Mouse (Mus musculus): ENCODE data around the gene S100a1.

Gene S100a1

DNA sequence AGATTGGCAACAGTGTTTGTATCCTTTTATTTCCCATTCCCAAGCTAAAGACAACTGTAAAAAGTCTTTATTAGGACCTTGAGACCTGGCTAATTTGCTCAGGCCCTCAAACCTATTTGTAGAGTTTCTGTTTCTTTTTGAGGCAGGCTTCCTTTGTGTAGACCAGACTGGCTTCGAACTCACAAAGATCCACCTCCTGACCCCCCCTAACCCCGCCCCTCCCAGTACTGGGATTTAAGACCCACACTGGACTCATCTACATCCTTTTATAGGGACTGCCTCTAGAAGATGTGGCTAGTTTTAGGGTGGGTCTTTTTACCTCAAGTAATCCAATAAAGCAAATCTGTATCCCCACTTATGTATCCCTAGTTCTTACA lies 4.5 kb downstream of the S100a1 start:
- DNase-seq (ENCODE audit: low spot score): no peak

- peak; percentile 97 for DNase-seq (ENCODE audit: low spot score)
These were observed 5.0 kb downstream of the S100a1 start, which contains the start of gene Chtop for GRCm38 (mm10) chr3:90508950-90509746. Gene Chtop, minus strand, starts transcription at chr3:90509498.

GRCm38 (mm10) chr3:90508287-90508949 lies 5.8 kb downstream of the S100a1 start:
- no peak for DNase-seq (ENCODE audit: low spot score)

GRCm38 (mm10) chr3:90506362-90506761 lies 7.8 kb downstream of the S100a1 start:
- DNase-seq (ENCODE audit: low spot score): no peak

GRCm38 (mm10) chr3:90505216-90505615 lies 9.0 kb downstream of the S100a1 start:
- DNase-seq (ENCODE audit: low spot score): no peak

DNA sequence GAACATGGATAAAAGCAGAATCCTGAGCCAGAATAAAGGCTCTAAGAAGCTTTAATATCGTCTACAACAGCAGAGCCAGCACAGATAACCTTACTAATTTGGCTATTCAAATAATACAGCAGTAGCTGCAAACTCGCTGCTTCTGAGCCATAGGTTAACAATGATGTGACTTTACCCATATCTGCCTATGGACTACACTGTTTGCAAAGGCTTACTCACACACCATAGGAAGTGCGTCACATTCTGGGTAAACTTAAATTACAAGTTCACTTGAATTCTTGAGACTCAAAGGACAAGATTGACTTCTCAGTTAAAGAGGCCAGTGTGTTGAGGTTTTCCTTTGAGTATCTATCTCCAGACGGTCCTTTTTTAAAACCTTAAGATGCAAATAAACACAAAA lies 10.7 kb downstream of the S100a1 start:
- no peak for DNase-seq (ENCODE audit: low spot score)

- no peak for DNase-seq (ENCODE audit: low spot score)
These were observed 16.6 kb downstream of the S100a1 start for GRCm38 (mm10) chr3:90497597-90497996.

DNA sequence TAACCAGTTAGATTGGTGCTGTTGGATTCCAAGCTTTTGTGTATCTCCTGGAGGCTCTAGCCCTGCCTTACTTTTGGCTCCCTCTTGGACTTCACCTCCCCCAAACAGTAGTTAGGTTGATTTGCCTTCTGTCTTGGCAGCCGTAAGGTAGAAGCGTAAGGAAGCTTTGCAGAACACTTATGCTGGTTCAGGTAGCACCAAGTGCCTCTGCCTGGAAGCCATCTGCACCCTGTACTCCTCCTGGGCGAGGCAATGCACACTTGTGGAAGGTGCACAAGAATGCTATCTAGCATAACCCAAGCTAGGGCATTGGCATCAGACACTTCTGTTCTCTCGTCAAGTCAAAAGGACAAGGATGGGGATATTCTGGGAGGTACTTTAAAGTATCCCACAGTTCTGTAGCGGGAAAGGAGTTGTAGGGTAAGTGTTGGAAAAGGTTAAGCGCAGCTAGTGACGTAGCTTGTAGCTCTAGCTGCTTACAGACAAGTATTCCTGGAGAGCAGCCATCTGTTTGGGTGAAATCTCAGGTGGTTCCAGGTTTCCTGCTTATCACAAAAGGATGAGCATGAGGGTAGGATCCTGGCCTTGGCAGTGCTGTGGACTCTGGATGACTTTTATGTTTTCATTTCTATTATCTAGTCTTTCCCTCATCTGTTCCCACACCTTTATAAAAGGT lies 18.2 kb downstream of the S100a1 start:
- no peak for DNase-seq (ENCODE audit: low spot score)

DNA sequence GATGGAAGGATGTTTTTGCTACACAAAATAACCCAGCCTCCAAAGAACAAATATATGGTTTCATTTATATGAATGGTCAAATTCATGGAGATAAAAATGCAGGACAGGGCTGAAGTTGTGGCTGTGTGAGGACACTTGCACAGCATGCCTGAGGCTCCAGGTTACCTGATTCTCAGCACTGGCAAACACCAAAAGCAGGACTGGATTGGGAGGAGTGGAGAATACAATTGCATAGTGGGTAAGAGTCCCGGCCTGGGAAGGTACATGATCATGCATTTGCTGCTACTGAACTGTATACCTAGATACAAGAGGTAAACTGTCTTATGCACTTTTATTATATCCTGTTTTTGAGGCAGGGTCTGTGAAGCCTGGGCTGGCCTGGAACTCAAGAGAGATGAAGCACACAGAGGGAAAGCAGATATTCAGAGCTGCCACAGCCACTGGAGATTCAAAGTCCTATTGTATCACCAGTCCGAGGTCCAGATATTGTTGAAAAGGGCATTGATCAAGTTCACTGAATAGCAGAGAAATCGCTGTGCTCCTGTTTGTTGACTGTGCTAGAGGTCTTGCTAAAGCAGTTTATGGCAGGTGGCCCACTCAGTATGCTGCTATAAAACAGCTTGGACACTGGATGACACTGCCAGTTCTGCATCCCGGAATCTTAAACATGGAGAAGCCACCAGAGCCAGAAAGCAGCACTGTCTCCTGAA lies 20.2 kb downstream of the S100a1 start:
- no peak for DNase-seq (ENCODE audit: low spot score)

- DNase-seq (ENCODE audit: low spot score): no peak
These were observed 22.8 kb downstream of the S100a1 start for GRCm38 (mm10) chr3:90491350-90491749.

GRCm38 (mm10) chr3:90490696-90491256 lies 23.4 kb downstream of the S100a1 start, which contains the start of gene Snapin:
Gene Snapin, minus strand, starts transcription at chr3:90491033.
- peak; percentile 92 for DNase-seq (ENCODE audit: low spot score)

GRCm38 (mm10) chr3:90488576-90488975 lies 25.6 kb downstream of the S100a1 start:
- no peak for DNase-seq (ENCODE audit: low spot score)

DNA sequence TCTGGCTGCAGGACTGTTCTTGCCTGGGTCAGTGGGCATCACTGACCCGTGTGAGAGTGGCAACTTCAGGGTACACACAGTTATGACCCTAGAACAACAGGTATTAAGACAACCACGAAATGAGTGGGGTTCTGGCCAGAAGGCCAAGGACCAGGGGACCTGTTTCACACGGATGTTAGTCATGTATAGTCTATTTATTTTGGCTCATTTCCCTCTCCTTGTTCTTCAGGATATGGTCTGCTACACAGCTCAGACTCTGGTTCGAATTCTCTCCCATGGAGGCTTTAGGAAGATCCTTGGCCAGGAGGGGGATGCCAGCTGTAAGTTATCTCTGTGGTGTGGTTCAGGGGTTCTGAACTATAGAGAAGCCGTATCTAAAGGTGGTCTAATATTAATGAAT lies 27.2 kb downstream of the S100a1 start:
- no peak for DNase-seq (ENCODE audit: low spot score)

DNA sequence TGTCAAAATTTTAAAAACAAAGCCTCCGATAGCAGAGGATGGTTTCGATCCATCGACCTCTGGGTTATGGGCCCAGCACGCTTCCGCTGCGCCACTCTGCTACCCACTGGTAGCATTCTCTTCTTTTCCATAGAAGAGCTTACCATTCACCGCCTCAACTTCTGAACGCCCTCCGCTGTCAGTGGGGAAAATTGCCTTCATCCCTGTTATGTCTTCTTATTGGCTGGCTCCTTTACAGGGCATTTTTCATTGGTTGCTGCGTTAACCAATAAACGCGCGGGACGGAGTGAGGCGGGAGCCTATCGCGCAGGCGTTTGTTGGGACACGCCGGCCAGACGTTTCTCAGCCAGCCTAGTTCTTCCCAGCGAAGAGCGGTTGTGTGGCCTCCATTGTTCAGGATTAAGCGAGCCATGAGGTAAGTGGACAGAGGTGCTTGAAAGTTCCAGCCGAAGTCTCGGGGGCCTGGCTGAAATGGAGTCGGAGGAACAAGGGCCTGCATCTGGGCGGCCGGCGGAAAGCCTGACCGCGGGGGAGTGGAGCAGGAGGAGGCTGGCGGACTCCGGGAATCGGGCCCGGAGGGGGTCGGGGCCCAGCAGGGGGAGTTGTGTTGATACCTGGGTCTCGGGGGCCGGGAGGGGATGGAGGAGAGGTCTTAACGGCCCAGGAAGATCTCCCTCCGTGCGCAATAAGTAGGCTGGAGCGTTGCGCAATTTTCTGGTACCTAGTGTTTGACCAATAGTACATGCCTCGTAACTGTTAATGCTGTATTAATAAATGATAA lies 38.2 kb downstream of the S100a1 start, which contains the start of gene Ilf2:
Ilf2 (plus strand) TSS at position 296 of the 781 bp plus-strand sequence.
- peak; percentile 92 for DNase-seq (ENCODE audit: low spot score)

DNA sequence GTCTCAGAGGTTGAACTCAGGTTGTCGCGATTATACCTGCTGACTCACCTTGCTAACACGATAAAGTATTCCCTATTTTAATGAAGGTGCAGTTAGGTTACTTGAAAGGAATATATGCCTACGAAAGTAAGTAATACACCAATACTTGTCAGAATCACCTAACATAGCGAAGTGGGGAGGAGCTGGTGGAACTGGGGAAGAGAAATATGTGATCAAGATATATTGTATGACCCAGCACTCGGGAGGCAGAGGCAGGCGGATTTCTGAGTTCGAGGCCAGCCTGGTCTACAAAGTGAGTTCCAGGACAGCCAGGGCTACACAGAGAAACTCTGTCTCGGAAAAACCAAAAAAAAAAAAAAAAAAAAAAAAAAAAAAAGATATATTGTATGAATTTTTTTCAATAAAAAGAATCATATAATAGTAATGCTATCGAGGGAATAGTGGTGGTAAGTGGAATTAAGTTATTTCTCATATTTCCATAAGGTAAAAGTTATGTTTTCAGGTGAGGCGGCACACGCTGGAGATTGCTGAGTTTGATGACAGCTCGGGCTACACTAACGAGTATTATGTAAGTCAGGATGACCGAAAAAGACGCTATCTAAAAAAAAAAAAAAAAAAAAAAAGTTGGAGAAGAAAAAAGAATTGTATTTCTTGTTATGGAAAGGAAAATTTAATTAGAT lies 38.9 kb downstream of the S100a1 start:
- DNase-seq (ENCODE audit: low spot score): no peak

DNA sequence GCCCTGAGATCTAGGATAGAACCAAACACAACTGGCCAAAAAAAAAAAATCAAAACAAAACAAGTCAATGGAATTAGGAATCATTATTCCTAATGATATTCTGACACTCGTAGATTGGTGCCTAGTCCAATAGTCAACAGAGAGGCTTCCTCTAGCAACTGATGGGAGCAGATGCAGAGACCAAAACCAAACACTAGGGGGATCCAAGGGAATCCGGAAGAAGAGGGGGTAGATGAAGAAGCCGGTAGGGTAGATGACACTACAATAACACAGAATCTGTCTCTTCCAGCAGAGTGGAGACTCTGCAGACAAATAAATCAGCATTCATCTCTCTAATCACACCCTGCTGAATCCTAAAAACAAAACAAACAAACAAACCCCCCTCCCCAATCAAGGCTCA lies 42.0 kb downstream of the S100a1 start:
- no peak for DNase-seq (ENCODE audit: low spot score)

- no peak for DNase-seq (ENCODE audit: low spot score)
These were observed 46.4 kb downstream of the S100a1 start for GRCm38 (mm10) chr3:90467618-90468300.

- peak; percentile 57 for DNase-seq (ENCODE audit: low spot score)
These were observed 47.9 kb downstream of the S100a1 start for GRCm38 (mm10) chr3:90466311-90466766.

DNA sequence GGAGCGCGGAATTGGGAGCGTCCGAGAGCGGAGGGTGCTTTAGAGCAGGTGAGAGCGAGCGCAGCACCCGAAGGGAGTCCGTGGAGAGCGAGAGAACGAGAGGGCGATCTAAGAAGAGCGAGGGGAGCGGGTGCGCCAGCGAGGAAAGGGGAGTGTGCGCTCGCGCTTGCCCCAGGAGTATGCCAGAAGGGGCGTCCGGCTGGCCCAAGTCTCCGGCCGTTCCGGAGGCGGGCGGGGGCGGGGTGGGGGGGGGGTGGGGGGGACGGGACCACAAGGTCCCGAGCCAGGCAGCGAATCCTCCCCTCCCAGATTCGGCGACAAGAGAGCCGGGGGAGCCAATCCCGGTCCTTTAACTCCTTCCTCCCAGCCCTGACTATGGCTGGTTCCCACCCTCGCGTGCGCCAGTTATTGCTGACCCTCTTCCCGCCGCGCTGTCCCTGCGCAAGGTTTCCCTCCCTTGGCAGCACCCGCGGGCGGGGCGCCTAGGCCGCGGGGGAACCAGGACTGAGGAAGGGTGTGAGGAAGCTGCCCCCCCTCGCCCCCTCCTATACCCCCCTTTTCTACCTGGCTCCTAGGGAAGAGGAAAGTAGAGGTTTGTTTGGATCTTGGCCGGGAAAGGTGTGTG lies 48.4 kb downstream of the S100a1 start, which contains the start of gene Npr1:
Npr1 (minus strand) TSS at position 181 of the 625 bp plus-strand sequence.
- DNase-seq (ENCODE audit: low spot score): peak; percentile 52

All from ovary, adult 18-20 months (tissue).